Mouse (Mus musculus): Measurements from ENCODE around the gene Dock9. TPM values are rescaled to one million over a fixed set of nuclear protein-coding genes. Genes with fewer than 3 reads are reported as not detected.

Gene Dock9
- total RNA-seq, 2 experiments from 2014 or later, result 32.3 to 40.2 TPM

- no peak for DNase-seq
Measured at GRCm38 (mm10) chr14:121505485-121505860, 292.2 kb downstream of the Dock9 start.

- DNase-seq, result no peak
Measured at GRCm38 (mm10) chr14:121504781-121505484, 292.7 kb downstream of the Dock9 start, which contains the start of gene Slc15a1. TSS of gene Slc15a1 (minus strand) at chr14:121505252.

- DNase-seq, result no peak
Measured at GRCm38 (mm10) chr14:121500577-121500976, 297.1 kb downstream of the Dock9 start.

- no peak for DNase-seq
Measured at GRCm38 (mm10) chr14:121499769-121500168, 297.9 kb downstream of the Dock9 start.

- no peak for DNase-seq
Measured at GRCm38 (mm10) chr14:121497800-121498199, 299.8 kb downstream of the Dock9 start.

- no peak for DNase-seq
Measured at GRCm38 (mm10) chr14:121495741-121496140, 301.9 kb downstream of the Dock9 start.

- no peak for DNase-seq
Measured at GRCm38 (mm10) chr14:121495120-121495519, 302.5 kb downstream of the Dock9 start.

GRCm38 (mm10) chr14:121494238-121494637 lies 303.4 kb downstream of the Dock9 start:
- no peak for DNase-seq

- DNase-seq, result no peak
Measured at GRCm38 (mm10) chr14:121493712-121494111, 303.9 kb downstream of the Dock9 start.

- DNase-seq, result no peak
Measured at GRCm38 (mm10) chr14:121492328-121492727, 305.3 kb downstream of the Dock9 start.

Other genes starting within 250 kb of the Dock9 start
- 10 to 100 TPM; 34.5 to 35.7 TPM for gene Ubac2, start 80.8 kb upstream of the Dock9 start, total RNA-seq (2021)
- gene Gpr18, start 117.9 kb upstream of the Dock9 start, total RNA-seq (2021), result 1 to 10 TPM; 1.2 TPM
- 1 to 10 TPM in 1 of 2 experiments, under 1 TPM in 1; 0.94 to 1.2 TPM for gene Gpr183, start 167.4 kb upstream of the Dock9 start, total RNA-seq (2021)
- gene Timm8a2, start 236.8 kb upstream of the Dock9 start, total RNA-seq (2021), result under 1 TPM in 1 of 2 experiments, not detected in 1; 0.33 TPM

All from adrenal gland, postnatal 10 days (tissue).